Mouse (Mus musculus) MEL (cell line): ENCODE results near the gene Cadps2. TPM values are rescaled to one million over a fixed set of nuclear protein-coding genes. Genes with fewer than 3 reads are reported as not detected.

Source experiments
- DNase-seq: peaks from one replicate; pipeline ENCODE4 v3.0.0; 2011; ENCODE audit warnings: low read depth, low spot score
- H3K27ac ChIP-seq: 2 replicates; pipeline ENCODE4 v1.5.1; 2012; ENCODE audit warnings: low read depth, mild to moderate bottlenecking, control low read depth, low read length, moderate library complexity; ENCODE audit not compliant: control insufficient read depth
- H3K27me3 ChIP-seq, 2 experiments: fragments of 150-350 bp in 1 of 2; sonication (generic) in 1 of 2; 2 replicates each; pipeline ENCODE4 v1.6.1; 2012; ENCODE audit warnings: low read length in 2 of 2, mild to moderate bottlenecking in 2 of 2, improper control_type of control experiment in 1 of 2, moderate library complexity in 1 of 2; ENCODE audit not compliant: insufficient read depth in 2 of 2, control insufficient read depth in 1 of 2
- H3K36me3 ChIP-seq, 2 experiments: 2 replicates each; pipeline ENCODE4 v1.6.1; 2012 to 2014; ENCODE audit warnings: low read length in 2 of 2, improper control_type of control experiment in 1 of 2, inconsistent platforms in 1 of 2, mild to moderate bottlenecking in 1 of 2; ENCODE audit not compliant: insufficient read depth in 2 of 2, control insufficient read depth in 1 of 2
- H3K4me1 ChIP-seq, 2 experiments: fragments of 150-350 bp in 1 of 2; sonication (generic) in 1 of 2; 2 replicates each; pipeline ENCODE4 v1.6.1; 2012; ENCODE audit warnings: low read length in 2 of 2, improper control_type of control experiment in 1 of 2, mild to moderate bottlenecking in 1 of 2; ENCODE audit not compliant: insufficient read depth in 2 of 2, control insufficient read depth in 1 of 2
- H3K4me3 ChIP-seq, 2 experiments: fragments of 150-350 bp in 1 of 2; sonication (generic) in 1 of 2; 2 replicates each; pipeline ENCODE4 v1.5.1; 2012; ENCODE audit warnings: low read depth in 2 of 2, low read length in 2 of 2, mild to moderate bottlenecking in 2 of 2, moderate library complexity in 2 of 2, control low read depth in 1 of 2, improper control_type of control experiment in 1 of 2; ENCODE audit not compliant: control insufficient read depth in 1 of 2, insufficient read depth in 1 of 2
- H3K79me2 ChIP-seq: 2 replicates; pipeline ENCODE4 v1.6.1; 2012; ENCODE audit warnings: mild to moderate bottlenecking, low read length, moderate library complexity; ENCODE audit not compliant: control insufficient read depth, poor library complexity, insufficient read depth
- H3K9ac ChIP-seq: 2 replicates; pipeline ENCODE4 v1.6.1; 2012; ENCODE audit warnings: low read depth, mild to moderate bottlenecking, control low read depth, low read length, moderate library complexity; ENCODE audit not compliant: control insufficient read depth, poor library complexity, severe bottlenecking
- H3K9me3 ChIP-seq: fragments of 150-350 bp; sonication (generic); replicated peaks from 2 replicates; pipeline ENCODE4 v1.6.1; 2012; ENCODE audit warnings: mild to moderate bottlenecking, low read length, improper control_type of control experiment, moderate library complexity; ENCODE audit not compliant: insufficient read depth
- BHLHE40 ChIP-seq: IDR thresholded peaks from 2 replicates; pipeline ENCODE4 v1.6.1; 2012; ENCODE audit warnings: low read depth, mild to moderate bottlenecking, inconsistent platforms, low read length, improper control_type of control experiment, borderline replicate concordance
- CHD1 ChIP-seq: IDR thresholded peaks from 2 replicates; pipeline ENCODE4 v1.6.1; 2012; ENCODE audit warnings: low read depth, mild to moderate bottlenecking, inconsistent platforms, low read length, improper control_type of control experiment
- CTCF ChIP-seq, 3 experiments: IDR thresholded peaks in 2 of 3; conservative IDR thresholded peaks in 1 of 3; 2 replicates each; pipeline ENCODE4 v1.5.1; 2011 to 2012; ENCODE audit warnings: low read length in 3 of 3, low read depth in 2 of 3, mild to moderate bottlenecking in 2 of 3, improper control_type of control experiment in 1 of 3, inconsistent platforms in 1 of 3, mixed read lengths in 1 of 3, moderate library complexity in 1 of 3; ENCODE audit not compliant: control insufficient read depth in 1 of 3, insufficient read depth in 1 of 3, poor library complexity in 1 of 3, severe bottlenecking in 1 of 3
- E2F4 ChIP-seq: IDR thresholded peaks from 2 replicates; pipeline ENCODE4 v1.6.1; 2011; ENCODE audit warnings: low read depth, low read length, improper control_type of control experiment, borderline replicate concordance
- ETS1 ChIP-seq: IDR thresholded peaks from 2 replicates; pipeline ENCODE4 v1.6.1; 2012; ENCODE audit warnings: low read depth, mild to moderate bottlenecking, inconsistent platforms, low read length, improper control_type of control experiment, moderate library complexity
- HCFC1 ChIP-seq: IDR thresholded peaks from 2 replicates; pipeline ENCODE4 v1.6.1; 2012; ENCODE audit warnings: low read depth, mild to moderate bottlenecking, inconsistent platforms, low read length, improper control_type of control experiment, moderate library complexity
- JUND ChIP-seq: IDR thresholded peaks from 2 replicates; pipeline ENCODE4 v1.6.1; 2011; ENCODE audit warnings: low read depth, mild to moderate bottlenecking, improper control_type of control experiment, low read length
- KAT2A ChIP-seq: conservative IDR thresholded peaks from 2 replicates; pipeline ENCODE4 v1.6.1; 2012; ENCODE audit warnings: low read depth, low read length, improper control_type of control experiment, inconsistent platforms
- MAFK ChIP-seq: IDR thresholded peaks from 2 replicates; pipeline ENCODE4 v1.6.1; 2011; ENCODE audit warnings: low read depth, mild to moderate bottlenecking, low read length, improper control_type of control experiment, borderline replicate concordance
- MAX ChIP-seq: IDR thresholded peaks from 2 replicates; pipeline ENCODE4 v1.6.1; 2011; ENCODE audit warnings: low read length, improper control_type of control experiment
- MEF2A ChIP-seq: IDR thresholded peaks from 2 replicates; pipeline ENCODE4 v1.6.1; 2014; ENCODE audit warnings: low read depth, mild to moderate bottlenecking, inconsistent platforms, low read length, improper control_type of control experiment; ENCODE audit not compliant: poor library complexity, insufficient replicate concordance, severe bottlenecking; ENCODE audit errors: extremely low read depth
- MYB ChIP-seq: IDR thresholded peaks from 2 replicates; pipeline ENCODE4 v1.6.1; 2011; ENCODE audit warnings: mild to moderate bottlenecking, low read depth, low read length, improper control_type of control experiment
- NRF1 ChIP-seq: IDR thresholded peaks from 2 replicates; pipeline ENCODE4 v1.6.1; 2014; ENCODE audit warnings: low read depth, mild to moderate bottlenecking, inconsistent platforms, low read length, improper control_type of control experiment, moderate library complexity; ENCODE audit not compliant: poor library complexity, insufficient read depth, severe bottlenecking
- POLR2A ChIP-seq, 2 experiments: IDR thresholded peaks; 2 replicates each; pipeline ENCODE4 v1.6.1; 2011 to 2012; ENCODE audit warnings: low read length in 2 of 2, mild to moderate bottlenecking in 2 of 2, control low read depth in 1 of 2, improper control_type of control experiment in 1 of 2, low read depth in 1 of 2, moderate library complexity in 1 of 2; ENCODE audit not compliant: control insufficient read depth in 1 of 2, insufficient read depth in 1 of 2, poor library complexity in 1 of 2
- POLR2AphosphoS2 ChIP-seq: IDR thresholded peaks from 2 replicates; pipeline ENCODE4 v1.6.1; 2011; ENCODE audit warnings: low read length, improper control_type of control experiment
- POLR2AphosphoS5 ChIP-seq: IDR thresholded peaks from 2 replicates; pipeline ENCODE4 v1.6.1; 2012; ENCODE audit warnings: low read depth, borderline replicate concordance, mild to moderate bottlenecking, inconsistent platforms, low read length, moderate library complexity, mixed read lengths
- RAD21 ChIP-seq: IDR thresholded peaks from 2 replicates; pipeline ENCODE4 v1.6.1; 2011; ENCODE audit warnings: mild to moderate bottlenecking, low read depth, low read length, improper control_type of control experiment
- TBP ChIP-seq: IDR thresholded peaks from 2 replicates; pipeline ENCODE4 v1.8.0; 2011; ENCODE audit warnings: low read depth, low read length, improper control_type of control experiment
- TCF12 ChIP-seq: IDR thresholded peaks from 2 replicates; pipeline ENCODE4 v1.6.1; 2014; ENCODE audit warnings: low read depth, mild to moderate bottlenecking, inconsistent platforms, low read length, improper control_type of control experiment, moderate library complexity
- UBTF ChIP-seq: IDR thresholded peaks from 2 replicates; pipeline ENCODE4 v1.6.1; 2012; ENCODE audit warnings: low read depth, mild to moderate bottlenecking, inconsistent platforms, low read length, improper control_type of control experiment, moderate library complexity, borderline replicate concordance; ENCODE audit not compliant: insufficient read depth
- USF1 ChIP-seq: IDR thresholded peaks from 2 replicates; pipeline ENCODE4 v1.6.1; 2014; ENCODE audit warnings: low read depth, mild to moderate bottlenecking, inconsistent platforms, low read length, improper control_type of control experiment, moderate library complexity
- USF2 ChIP-seq, 2 experiments: IDR thresholded peaks; 2 replicates each; pipeline ENCODE4 v1.6.1; 2011 to 2012; ENCODE audit warnings: improper control_type of control experiment in 2 of 2, low read length in 2 of 2, borderline replicate concordance in 1 of 2, inconsistent platforms in 1 of 2, low read depth in 1 of 2, mild to moderate bottlenecking in 1 of 2; ENCODE audit not compliant: insufficient read depth in 1 of 2
- ZC3H11A ChIP-seq: IDR thresholded peaks from 2 replicates; pipeline ENCODE4 v1.6.1; 2012; ENCODE audit warnings: low read depth, mild to moderate bottlenecking, inconsistent platforms, low read length, improper control_type of control experiment
- ZKSCAN1 ChIP-seq: IDR thresholded peaks from 2 replicates; pipeline ENCODE4 v1.6.1; 2012; ENCODE audit warnings: low read depth, mild to moderate bottlenecking, inconsistent platforms, low read length, improper control_type of control experiment, moderate library complexity
- ZMIZ1 ChIP-seq: IDR thresholded peaks from 2 replicates; pipeline ENCODE4 v1.6.1; 2012; ENCODE audit warnings: low read depth, mild to moderate bottlenecking, inconsistent platforms, low read length, improper control_type of control experiment, moderate library complexity
- ZNF384 ChIP-seq: IDR thresholded peaks from 2 replicates; pipeline ENCODE4 v1.6.1; 2012; ENCODE audit warnings: low read depth, mild to moderate bottlenecking, inconsistent platforms, low read length, improper control_type of control experiment
- polyA plus RNA-seq, 2 experiments: library from polyadenylated mRNA; stranded (reverse) in 1 of 2; unstranded in 1 of 2; fragments of >175 nt in 1 of 2; fragments of >200 nt in 1 of 2; gene quantifications; 2 replicates each; pipeline versions ENCODE4 v1.2.1 to v1.2.4; 2012; ENCODE audit warnings: low replicate concordance in 2 of 2, low read depth in 1 of 2; ENCODE audit not compliant: insufficient read length in 2 of 2, insufficient read depth in 1 of 2, missing spikeins in 1 of 2
- total RNA-seq: library from RNA; depleted of rRNA; stranded (reverse); fragments of 300-350 nt; gene quantifications from 2 replicates; pipeline ENCODE4 v1.2.3, GENCODE M21; 2012

The Cadps2 gene
- total and polyA plus RNA-seq, 3 experiments: not detected

- H3K9ac ChIP-seq: no peak overlapping the region
- H3K27me3 ChIP-seq: no peaks in the 10 kb centered on the region
- H3K27ac ChIP-seq: no peak overlapping the region
- H3K9me3 ChIP-seq: no peaks in the 10 kb centered on the region
- TF ChIP-seq HCFC1 (no peak), MYB (no peak), BHLHE40 (no peak), MEF2A (no peak), ZKSCAN1 (no peak), MAX (no peak), POLR2AphosphoS5 (no peak), RAD21 (no peak), ZMIZ1 (no peak), NRF1 (no peak), POLR2A (IDR thresholded peaks at IDR 0.05; ENCODE audit: control insufficient read depth in 1 of 2, insufficient read depth in 1 of 2, low read depth in 1 of 2, low read length in 2 of 2, poor library complexity in 1 of 2) (no peak), UBTF (no peak), CTCF (IDR thresholded peaks at IDR 0.05 in 2 of 3, conservative IDR thresholded peaks at IDR 0.05 in 1 of 3; ENCODE audit: control insufficient read depth in 1 of 3, insufficient read depth in 1 of 3, low read depth in 2 of 3, low read length in 3 of 3, poor library complexity in 1 of 3, severe bottlenecking in 1 of 3) (no peak), ZNF384 (no peak), KAT2A (no peak), E2F4 (no peak)
- no peaks in the 10 kb centered on the region for H3K79me2 ChIP-seq
- no peaks in the 10 kb centered on the region for H3K4me1 ChIP-seq
- H3K36me3 ChIP-seq: no peaks in the 10 kb centered on the region
- no peak overlapping the region for H3K4me3 ChIP-seq
- no peak for DNase-seq
Measured at GRCm38 (mm10) chr6:23720401-23720800, 118.8 kb downstream of the Cadps2 start.

- Histone ChIP-seq H3K4me3 (no peak overlapping the region), H3K9ac (no peak overlapping the region), H3K36me3 (no peaks in the 10 kb centered on the region), H3K4me1 (no peaks in the 10 kb centered on the region), H3K27ac (no peak overlapping the region), H3K79me2 (no peaks in the 10 kb centered on the region), H3K27me3 (no peaks in the 10 kb centered on the region), H3K9me3 (no peaks in the 10 kb centered on the region)
- DNase-seq: no peak
- TF ChIP-seq NRF1: no peak
- no peak for TF ChIP-seq USF2 (IDR thresholded peaks at IDR 0.05; ENCODE audit: borderline replicate concordance in 1 of 2, insufficient read depth in 1 of 2, low read depth in 1 of 2, low read length in 2 of 2)
- no peak for TF ChIP-seq ETS1
- TF ChIP-seq ZC3H11A: no peak
- TF ChIP-seq ZKSCAN1: no peak
- no peak for TF ChIP-seq UBTF
- no peak for TF ChIP-seq ZNF384
- no peak for TF ChIP-seq HCFC1
- TF ChIP-seq USF1: no peak
- no peak for TF ChIP-seq POLR2A (IDR thresholded peaks at IDR 0.05; ENCODE audit: control insufficient read depth in 1 of 2, insufficient read depth in 1 of 2, low read depth in 1 of 2, low read length in 2 of 2, poor library complexity in 1 of 2)
- TF ChIP-seq MAFK: no peak
- no peak for TF ChIP-seq JUND
- no peak for TF ChIP-seq TCF12
- TF ChIP-seq POLR2AphosphoS2: no peak
- no peak for TF ChIP-seq TBP
- no peak for TF ChIP-seq CHD1
Measured at GRCm38 (mm10) chr6:23707506-23707905, 131.7 kb downstream of the Cadps2 start.
